Mouse (Mus musculus): Measurements from ENCODE around the gene Olfr491. TPM values are rescaled to one million over a fixed set of nuclear protein-coding genes. Genes with fewer than 3 reads are reported as not detected.

Gene Olfr491
- polyA plus RNA-seq (2015; fragmentation: Nextera tagmentation; extraction: Ambion mirVana), result not detected in 2 replicates

GRCm38 (mm10) chr7:108313151-108313550 is at the start of gene Olfr491:
Olfr491 (plus strand) TSS chr7:108313451.
- Histone ChIP-seq H3K27ac (ENCODE audit: low read length) (no peak within 1 kb of the TSS), H3K4me2 (ENCODE audit: low read length) (no peak within 1 kb of the TSS), H3K36me3 (ENCODE audit: control insufficient read depth, insufficient read depth) (no peaks in the 10 kb centered on the region), H3K4me1 (replicated peaks; ENCODE audit: control insufficient read depth, insufficient read depth, low read length) (no peaks in the 10 kb centered on the region), H3K4me3 (replicated peaks; ENCODE audit: low read length) (no peak within 1 kb of the TSS), H3K9me3 (ENCODE audit: control insufficient read depth, low read length) (no peaks in the 10 kb centered on the region), H3K27me3 (replicated peaks; ENCODE audit: control insufficient read depth, insufficient read depth, low read length) (no peaks in the 10 kb centered on the region), H3K9ac (replicated peaks; ENCODE audit: low read depth, low read length) (no peak within 1 kb of the TSS)
- no peak for ATAC-seq
- 84% methylated on average over 1 of the region's 1 CpGs for WGBS

DNA sequence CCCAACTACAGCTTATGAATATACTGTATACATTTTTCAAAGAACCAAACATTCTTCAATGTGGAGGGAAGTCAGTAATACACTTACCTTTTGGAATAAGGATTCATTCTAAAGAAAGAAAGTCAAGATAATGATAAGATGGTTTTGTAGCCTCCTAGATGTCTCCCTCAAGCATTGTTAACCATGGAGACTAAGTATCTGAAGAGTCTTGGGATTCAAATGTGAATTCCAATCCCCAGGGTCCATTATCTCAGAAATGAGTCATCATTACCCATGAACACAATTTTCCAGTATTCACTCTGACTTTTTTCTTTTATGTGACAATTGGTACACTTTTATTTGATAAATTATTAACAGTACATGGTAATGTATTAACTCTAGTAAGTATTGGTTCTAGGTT is 24.4 kb upstream of the Olfr491 start, which contains the start of gene Olfr490:
Gene Olfr490 (minus strand): TSS at position 101 of the 400 bp plus-strand sequence.
- no peak for ATAC-seq
- no peak within 1 kb of the TSS for H3K4me2 ChIP-seq (ENCODE audit: low read length)
- H3K9me3 ChIP-seq (ENCODE audit: control insufficient read depth, low read length), result no peaks in the 10 kb centered on the region
- H3K27ac ChIP-seq (ENCODE audit: low read length), result no peak within 1 kb of the TSS
- no peak within 1 kb of the TSS for H3K4me3 ChIP-seq (replicated peaks; ENCODE audit: low read length)
- no peaks in the 10 kb centered on the region for H3K36me3 ChIP-seq (ENCODE audit: control insufficient read depth, insufficient read depth)
- no peak within 1 kb of the TSS for H3K9ac ChIP-seq (replicated peaks; ENCODE audit: low read depth, low read length)
- no peaks in the 10 kb centered on the region for H3K27me3 ChIP-seq (replicated peaks; ENCODE audit: control insufficient read depth, insufficient read depth, low read length)
- no peaks in the 10 kb centered on the region for H3K4me1 ChIP-seq (replicated peaks; ENCODE audit: control insufficient read depth, insufficient read depth, low read length)

GRCm38 (mm10) chr7:108323574-108323973 is 10.3 kb downstream of the Olfr491 start, which contains the start of gene Olfr492:
Olfr492 (minus strand) TSS chr7:108323674.
- H3K4me2 ChIP-seq (ENCODE audit: low read length), result no peak within 1 kb of the TSS
- ATAC-seq, result no peak
- 92% methylated on average over 2 of the region's 2 CpGs for WGBS
- H3K36me3 ChIP-seq (ENCODE audit: control insufficient read depth, insufficient read depth), result no peaks in the 10 kb centered on the region
- no peak within 1 kb of the TSS for H3K27ac ChIP-seq (ENCODE audit: low read length)
- no peaks in the 10 kb centered on the region for H3K9me3 ChIP-seq (ENCODE audit: control insufficient read depth, low read length)
- no peak within 1 kb of the TSS for H3K9ac ChIP-seq (replicated peaks; ENCODE audit: low read depth, low read length)
- no peaks in the 10 kb centered on the region for H3K4me1 ChIP-seq (replicated peaks; ENCODE audit: control insufficient read depth, insufficient read depth, low read length)
- no peak within 1 kb of the TSS for H3K4me3 ChIP-seq (replicated peaks; ENCODE audit: low read length)
- H3K27me3 ChIP-seq (replicated peaks; ENCODE audit: control insufficient read depth, insufficient read depth, low read length), result no peaks in the 10 kb centered on the region

GRCm38 (mm10) chr7:108346879-108347278 is 33.6 kb downstream of the Olfr491 start, which contains the start of gene Olfr493:
Olfr493 (minus strand) TSS chr7:108346979.
- ATAC-seq, result no peak

DNA sequence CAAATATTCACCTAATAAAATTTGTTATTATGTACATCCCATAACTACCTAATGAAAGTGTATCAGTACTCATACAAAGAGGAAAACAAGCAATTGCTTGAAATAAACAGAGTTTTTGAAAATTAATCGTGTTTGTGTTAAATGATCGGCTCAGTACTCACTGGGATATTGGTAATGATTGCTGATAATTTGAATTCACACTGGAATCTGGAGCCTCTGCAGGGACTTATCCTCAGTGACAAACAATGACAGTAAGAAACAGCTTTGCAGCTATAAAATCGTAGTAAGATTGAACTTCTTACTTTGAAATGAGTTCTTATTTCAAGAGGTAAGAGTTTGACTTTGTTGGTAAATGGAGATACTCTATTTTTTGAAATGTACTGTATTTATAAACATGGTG is 51.8 kb downstream of the Olfr491 start, which contains the start of gene Olfr494:
Gene Olfr494 (plus strand): TSS at position 301 of the 400 bp plus-strand sequence.
- Histone ChIP-seq H3K27ac (ENCODE audit: low read length) (no peak within 1 kb of the TSS), H3K4me1 (replicated peaks; ENCODE audit: control insufficient read depth, insufficient read depth, low read length) (no peaks in the 10 kb centered on the region), H3K27me3 (replicated peaks; ENCODE audit: control insufficient read depth, insufficient read depth, low read length) (no peaks in the 10 kb centered on the region), H3K4me2 (ENCODE audit: low read length) (no peak within 1 kb of the TSS), H3K9ac (replicated peaks; ENCODE audit: low read depth, low read length) (no peak within 1 kb of the TSS), H3K36me3 (ENCODE audit: control insufficient read depth, insufficient read depth) (no peaks in the 10 kb centered on the region), H3K9me3 (ENCODE audit: control insufficient read depth, low read length) (no peaks in the 10 kb centered on the region), H3K4me3 (replicated peaks; ENCODE audit: low read length) (no peak within 1 kb of the TSS)
- ATAC-seq, result no peak
- WGBS, result 85% methylated on average over 3 of the region's 3 CpGs

More at GRCm38 (mm10) chr7:108346879-108347278, 33.6 kb downstream of the Olfr491 start, which contains the start of gene Olfr493:
- Histone ChIP-seq H3K9ac (replicated peaks; ENCODE audit: low read depth, low read length) (no peak within 1 kb of the TSS), H3K4me1 (replicated peaks; ENCODE audit: control insufficient read depth, insufficient read depth, low read length) (no peaks in the 10 kb centered on the region), H3K9me3 (ENCODE audit: control insufficient read depth, low read length) (no peaks in the 10 kb centered on the region), H3K27ac (ENCODE audit: low read length) (no peak within 1 kb of the TSS), H3K4me2 (ENCODE audit: low read length) (no peak within 1 kb of the TSS), H3K27me3 (replicated peaks; ENCODE audit: control insufficient read depth, insufficient read depth, low read length) (no peaks in the 10 kb centered on the region), H3K36me3 (ENCODE audit: control insufficient read depth, insufficient read depth) (no peaks in the 10 kb centered on the region), H3K4me3 (replicated peaks; ENCODE audit: low read length) (no peak within 1 kb of the TSS)
- 63% methylated on average over 1 of the region's 1 CpGs for WGBS

Other genes starting within 250 kb of the Olfr491 start
- gene Olfr480, start 246.1 kb upstream of the Olfr491 start, polyA plus RNA-seq (2015; fragmentation: Nextera tagmentation; extraction: Ambion mirVana), result not detected in 2 replicates
- not detected in 2 replicates for gene Olfr481, start 233.6 kb upstream of the Olfr491 start, polyA plus RNA-seq (2015; fragmentation: Nextera tagmentation; extraction: Ambion mirVana)
- gene Olfr482, start 215.9 kb upstream of the Olfr491 start, polyA plus RNA-seq (2015; fragmentation: Nextera tagmentation; extraction: Ambion mirVana), result not detected in 2 replicates
- gene Olfr483, start 212.6 kb upstream of the Olfr491 start, polyA plus RNA-seq (2015; fragmentation: Nextera tagmentation; extraction: Ambion mirVana), result not detected in 2 replicates
- not detected in 2 replicates for gene Olfr484, start 186.0 kb upstream of the Olfr491 start, polyA plus RNA-seq (2015; fragmentation: Nextera tagmentation; extraction: Ambion mirVana)
- not detected in 2 replicates for gene Olfr485, start 153.6 kb upstream of the Olfr491 start, polyA plus RNA-seq (2015; fragmentation: Nextera tagmentation; extraction: Ambion mirVana)
- gene Olfr486, start 140.7 kb upstream of the Olfr491 start, polyA plus RNA-seq (2015; fragmentation: Nextera tagmentation; extraction: Ambion mirVana), result not detected in 2 replicates
- gene Olfr487, start 98.8 kb upstream of the Olfr491 start, polyA plus RNA-seq (2015; fragmentation: Nextera tagmentation; extraction: Ambion mirVana), result not detected in 2 replicates
- gene Olfr488, start 55.1 kb upstream of the Olfr491 start, polyA plus RNA-seq (2015; fragmentation: Nextera tagmentation; extraction: Ambion mirVana), result not detected in 2 replicates
- not detected in 2 replicates for gene Olfr490, start 24.5 kb upstream of the Olfr491 start, polyA plus RNA-seq (2015; fragmentation: Nextera tagmentation; extraction: Ambion mirVana)
- not detected in 2 replicates for gene Olfr492, start 10.2 kb downstream of the Olfr491 start, polyA plus RNA-seq (2015; fragmentation: Nextera tagmentation; extraction: Ambion mirVana)
- gene Olfr493, start 33.5 kb downstream of the Olfr491 start, polyA plus RNA-seq (2015; fragmentation: Nextera tagmentation; extraction: Ambion mirVana), result not detected in 2 replicates
- not detected in 2 replicates for gene Olfr494, start 51.9 kb downstream of the Olfr491 start, polyA plus RNA-seq (2015; fragmentation: Nextera tagmentation; extraction: Ambion mirVana)
- not detected in 2 replicates for gene Olfr495, start 79.7 kb downstream of the Olfr491 start, polyA plus RNA-seq (2015; fragmentation: Nextera tagmentation; extraction: Ambion mirVana)
- gene Olfr497, start 107.0 kb downstream of the Olfr491 start, polyA plus RNA-seq (2015; fragmentation: Nextera tagmentation; extraction: Ambion mirVana), result not detected in 2 replicates
- gene Olfr498, start 151.9 kb downstream of the Olfr491 start, polyA plus RNA-seq (2015; fragmentation: Nextera tagmentation; extraction: Ambion mirVana), result not detected in 2 replicates
- gene Olfr502, start 211.6 kb downstream of the Olfr491 start, polyA plus RNA-seq (2015; fragmentation: Nextera tagmentation; extraction: Ambion mirVana), result not detected in 2 replicates
- not detected in 2 replicates for gene Olfr503, start 231.1 kb downstream of the Olfr491 start, polyA plus RNA-seq (2015; fragmentation: Nextera tagmentation; extraction: Ambion mirVana)